Mouse (Mus musculus) midbrain, embryonic 11.5 days (tissue): Measurements from ENCODE around the gene Cidec. TPM values are rescaled to one million over a fixed set of nuclear protein-coding genes. Genes with fewer than 3 reads are reported as not detected.

Experiments used
- ATAC-seq: fragments of 200-750 bp; cut with Nextera tagmentation; 2 replicates; pipeline ENCODE4 v1.8.0; 2017; ENCODE audit warnings: moderate TSS enrichment, moderate library complexity; ENCODE audit not compliant: low FRiP score
- DNase-seq: peaks from one replicate; pipeline ENCODE4 v3.0.0; 2015; ENCODE audit warnings: low spot score; ENCODE audit errors: missing footprints
- H3K27ac ChIP-seq: fragments of 300-500 bp; sonication (generic); 2 replicates; pipeline ENCODE4 v1.5.1; 2014; ENCODE audit warnings: low read depth, low read length
- H3K27me3 ChIP-seq: fragments of 300-500 bp; sonication (generic); 2 replicates; pipeline ENCODE4 v1.6.1; 2014; ENCODE audit warnings: mild to moderate bottlenecking, low read length, moderate library complexity, mixed read lengths; ENCODE audit not compliant: control insufficient read depth, insufficient read depth
- H3K36me3 ChIP-seq: fragments of 300-500 bp; sonication (generic); 2 replicates; pipeline ENCODE4 v1.6.1; 2014; ENCODE audit warnings: mild to moderate bottlenecking, low read length, moderate library complexity, mixed read lengths; ENCODE audit not compliant: control insufficient read depth, insufficient read depth
- H3K4me1 ChIP-seq: fragments of 300-500 bp; sonication (generic); 2 replicates; pipeline ENCODE4 v1.6.1; 2014; ENCODE audit warnings: low read length; ENCODE audit not compliant: control insufficient read depth, insufficient read depth
- H3K4me2 ChIP-seq: fragments of 300-500 bp; sonication (generic); 2 replicates; pipeline ENCODE4 v1.6.1; 2014; ENCODE audit warnings: mild to moderate bottlenecking, moderate library complexity
- H3K4me3 ChIP-seq: fragments of 300-500 bp; sonication (generic); 2 replicates; pipeline ENCODE4 v1.5.1; 2014; ENCODE audit warnings: low read depth, low read length
- H3K9ac ChIP-seq: fragments of 300-500 bp; sonication (generic); 2 replicates; pipeline ENCODE4 v1.6.1; 2014; ENCODE audit warnings: low read length
- H3K9me3 ChIP-seq: fragments of 300-500 bp; sonication (generic); 2 replicates; pipeline ENCODE4 v1.6.1; 2016; ENCODE audit warnings: low read length; ENCODE audit not compliant: control insufficient read depth
- WGBS: fragments of 180-500 bp; shearing (Covaris S2); extraction: QIAGEN DNeasy Blood & Tissue Kit; methylation state at CpG from one replicate; pipeline ENCODE4 v1.1.7; 2014; 5-methylcytosine and 5-hydroxymethylcytosine counted together
- polyA plus RNA-seq: library from polyadenylated mRNA; unstranded; fragments of >200 nt; fragmentation: Nextera tagmentation; extraction: Ambion mirVana; gene quantifications from 2 replicates; pipeline ENCODE4 v1.2.1, GENCODE M21; 2014

Gene Cidec
- polyA plus RNA-seq, 1 experiment from 2014 or later: not detected

- DNase-seq (no peak), ATAC-seq (no peak)
- Histone ChIP-seq H3K4me3 (no peak within 1 kb of the TSS), H3K27ac (no peak within 1 kb of the TSS), H3K9ac (no peak within 1 kb of the TSS; the same call in 1 of the 2 replicates), H3K9me3 (no peaks in the 10 kb centered on the region), H3K27me3 (no peaks in the 10 kb centered on the region), H3K36me3 (no peaks in the 10 kb centered on the region), H3K4me2 (no peak within 1 kb of the TSS), H3K4me1 (no peaks in the 10 kb centered on the region)
- WGBS: 86% methylated on average over 10 of the region's 10 CpGs
These were observed 22.5 kb upstream of the Cidec start, which contains the start of gene Il17re for GRCm38 (mm10) chr6:113457952-113458534. Il17re (plus strand) TSS chr6:113458484.

GRCm38 (mm10) chr6:113455007-113455406, 19.4 kb upstream of the Cidec start:
- Histone ChIP-seq H3K36me3 (no peaks in the 10 kb centered on the region), H3K4me3 (no peak overlapping the region), H3K4me2 (no peak overlapping the region), H3K4me1 (no peaks in the 10 kb centered on the region), H3K9ac (no peak overlapping the region), H3K27ac (no peak overlapping the region), H3K9me3 (no peaks in the 10 kb centered on the region), H3K27me3 (no peaks in the 10 kb centered on the region)
- DNase-seq (peak; percentile 73), ATAC-seq (no peak)
- WGBS: 77% methylated on average over 5 of the region's 5 CpGs

- Histone ChIP-seq H3K4me2 (no peak overlapping the region), H3K9me3 (no peaks in the 10 kb centered on the region), H3K9ac (no peak overlapping the region), H3K36me3 (peaks cover 11% of the 10 kb centered on the region; the same call in 1 of the 2 replicates), H3K4me3 (no peak overlapping the region), H3K4me1 (no peaks in the 10 kb centered on the region), H3K27ac (no peak overlapping the region), H3K27me3 (no peaks in the 10 kb centered on the region)
- DNase-seq: peak; percentile 41
- no peak for ATAC-seq
- 79% methylated on average over 2 of the region's 2 CpGs for WGBS
These were observed 16.3 kb upstream of the Cidec start for GRCm38 (mm10) chr6:113451839-113452238.

GRCm38 (mm10) chr6:113447639-113448038, 12.1 kb upstream of the Cidec start:
- DNase-seq (peak; percentile 78), ATAC-seq (no peak)
- Histone ChIP-seq H3K27me3 (no peaks in the 10 kb centered on the region), H3K4me3 (no peak overlapping the region), H3K27ac (no peak overlapping the region), H3K9ac (no peak overlapping the region), H3K4me1 (peaks cover 7% of the 10 kb centered on the region; the same call in 1 of the 2 replicates), H3K36me3 (peaks cover 11% of the 10 kb centered on the region; the same call in 1 of the 2 replicates), H3K4me2 (no peak overlapping the region), H3K9me3 (no peaks in the 10 kb centered on the region)
- 93% methylated on average over 4 of the region's 4 CpGs for WGBS

GRCm38 (mm10) chr6:113444207-113444965, 8.8 kb upstream of the Cidec start:
- H3K27me3 ChIP-seq: no peaks in the 10 kb centered on the region
- DNase-seq (no peak), ATAC-seq (no peak)
- H3K4me2 ChIP-seq: no peak overlapping the region
- H3K36me3 ChIP-seq: peaks cover 11% of the 10 kb centered on the region; the same call in 1 of the 2 replicates
- no peak overlapping the region for H3K27ac ChIP-seq
- H3K9me3 ChIP-seq: no peaks in the 10 kb centered on the region
- H3K4me3 ChIP-seq: no peak overlapping the region
- WGBS: 91% methylated on average over 6 of the region's 8 CpGs
- H3K9ac ChIP-seq: no peak overlapping the region
- peaks cover 7% of the 10 kb centered on the region; the same call in 1 of the 2 replicates for H3K4me1 ChIP-seq

DNA sequence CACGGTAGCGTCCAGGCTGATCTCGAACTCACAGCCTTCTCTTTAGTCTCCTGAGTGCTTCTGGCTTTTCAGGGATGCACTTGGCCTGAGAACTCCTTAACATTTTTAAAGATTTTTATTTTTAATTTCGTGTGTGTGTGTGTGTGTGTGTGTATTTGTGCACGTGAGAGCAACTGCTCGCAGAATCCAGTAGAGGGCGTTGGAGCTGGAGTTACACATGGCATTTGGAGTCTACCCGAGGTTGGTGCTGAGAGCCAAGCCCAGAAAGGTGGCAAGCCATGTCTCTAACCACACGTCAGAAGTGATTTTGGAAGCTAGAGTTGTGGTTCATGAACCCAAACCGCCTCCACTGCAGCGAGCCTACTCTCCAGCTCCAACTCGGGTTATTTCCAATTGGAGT, 7.5 kb upstream of the Cidec start:
- H3K4me3 ChIP-seq: peak overlapping the region; percentile 85
- peaks cover 8% of the 10 kb centered on the region; the same call in 1 of the 2 replicates for H3K36me3 ChIP-seq
- no peaks in the 10 kb centered on the region for H3K9me3 ChIP-seq
- H3K27me3 ChIP-seq: no peaks in the 10 kb centered on the region
- 47% methylated on average over 12 of the region's 12 CpGs for WGBS
- no peak overlapping the region for H3K27ac ChIP-seq
- peak overlapping the region; percentile 89 for H3K9ac ChIP-seq
- DNase-seq: no peak
- H3K4me2 ChIP-seq: peak overlapping the region; percentile 77
- peaks cover 7% of the 10 kb centered on the region; the same call in 1 of the 2 replicates for H3K4me1 ChIP-seq
- ATAC-seq: no peak

GRCm38 (mm10) chr6:113442442-113443090, 7.0 kb upstream of the Cidec start, which contains the start of gene Jagn1:
Jagn1 (plus strand) TSS chr6:113442569.
- Histone ChIP-seq H3K4me3 (peak within 1 kb of the TSS; percentile 85), H3K9me3 (no peaks in the 10 kb centered on the region), H3K27ac (0 out of 2 replicates have a peak within 1 kb of the TSS, but pooled peaks have one; percentile 25), H3K4me1 (peaks cover 7% of the 10 kb centered on the region; the same call in 1 of the 2 replicates), H3K9ac (peak within 1 kb of the TSS; percentile 89), H3K4me2 (peak within 1 kb of the TSS; percentile 77), H3K36me3 (peaks cover 4% of the 10 kb centered on the region; the same call in 1 of the 2 replicates), H3K27me3 (no peaks in the 10 kb centered on the region)
- DNase-seq (peak; percentile 100), ATAC-seq (peak; percentile 94)
- WGBS: under 1% methylated on average over 45 of the region's 45 CpGs

DNA sequence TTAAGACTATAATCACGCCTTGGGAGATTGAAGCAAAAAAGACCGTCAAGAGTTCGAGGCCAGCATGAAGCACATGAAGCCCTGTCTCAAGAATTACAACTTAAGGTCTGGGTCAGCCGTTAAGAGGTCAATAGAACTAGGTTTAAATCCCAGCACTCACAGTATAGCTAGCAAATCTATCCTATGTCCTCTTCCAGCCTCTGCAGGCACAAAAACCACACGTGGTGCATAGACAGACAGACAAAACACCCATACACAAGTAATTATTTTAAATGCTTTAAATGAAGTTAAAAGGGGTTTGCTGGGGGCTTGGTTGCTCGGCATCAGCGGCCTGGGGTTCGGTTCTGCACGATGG, 6.5 kb upstream of the Cidec start:
- H3K27ac ChIP-seq: no peak overlapping the region
- peaks cover under 1% of the 10 kb centered on the region; the same call in 1 of the 2 replicates for H3K36me3 ChIP-seq
- peaks cover 7% of the 10 kb centered on the region; the same call in 1 of the 2 replicates for H3K4me1 ChIP-seq
- ATAC-seq (peak; percentile 45; the same call in 1 of the 2 replicates), DNase-seq (no peak)
- WGBS: 41% methylated on average over 9 of the region's 9 CpGs
- H3K9ac ChIP-seq: peak overlapping the region; percentile 89
- H3K4me2 ChIP-seq: peak overlapping the region; percentile 77
- no peaks in the 10 kb centered on the region for H3K9me3 ChIP-seq
- no peaks in the 10 kb centered on the region for H3K27me3 ChIP-seq
- peak overlapping the region; percentile 85 for H3K4me3 ChIP-seq
